Mouse (Mus musculus): ENCODE results near the gene Slc30a10.

DNA sequence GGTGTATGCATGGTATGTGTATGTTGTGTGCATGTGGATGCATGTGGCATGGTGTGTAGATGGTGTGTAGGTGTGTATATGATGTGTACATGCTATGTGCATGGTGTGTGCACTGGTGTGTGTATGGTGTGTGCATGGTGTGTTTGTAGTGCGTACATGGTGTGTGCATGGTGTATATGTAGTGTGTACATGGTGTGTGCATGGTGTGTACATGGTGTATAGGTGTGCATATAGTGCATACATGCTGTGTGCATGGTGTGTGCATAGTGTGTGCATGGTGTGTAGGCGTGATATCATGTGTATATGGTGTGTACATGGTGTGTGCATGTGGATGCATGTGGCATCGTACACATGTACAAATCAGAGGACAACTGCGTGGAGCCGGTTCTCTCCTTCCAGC is 56.7 kb downstream of the Slc30a10 start:
- TF ChIP-seq CTCF (IDR thresholded peaks at IDR 0.05; ENCODE audit: borderline replicate concordance, control insufficient read depth, extremely low read depth, insufficient read depth, low read length, poor library complexity) (no peak), POLR2A (IDR thresholded peaks at IDR 0.05; ENCODE audit: control insufficient read depth, extremely low read depth, insufficient read depth, low read length, poor library complexity) (no peak)

Measured in thymus, adult 2 months (tissue).